Mouse (Mus musculus): ENCODE data around the gene Itpr2.

GRCm38 (mm10) chr6:146221371-146222336 is 280.4 kb downstream of the Itpr2 start:
- TF ChIP-seq CTCF (IDR thresholded peaks at IDR 0.05; ENCODE audit: low read depth, low read length) (no peak), TAL1 (conservative IDR thresholded peaks at IDR 0.05; ENCODE audit: low read depth, low read length) (no peak)

Measured in G1E (cell line).